Mouse (Mus musculus): ENCODE measurements around the gene Ptprm. TPM values are rescaled to one million over a fixed set of nuclear protein-coding genes. Genes with fewer than 3 reads are reported as not detected.

Ptprm gene
- polyA plus RNA-seq, 1 experiment from 2014 or later: 12.6 TPM

DNA sequence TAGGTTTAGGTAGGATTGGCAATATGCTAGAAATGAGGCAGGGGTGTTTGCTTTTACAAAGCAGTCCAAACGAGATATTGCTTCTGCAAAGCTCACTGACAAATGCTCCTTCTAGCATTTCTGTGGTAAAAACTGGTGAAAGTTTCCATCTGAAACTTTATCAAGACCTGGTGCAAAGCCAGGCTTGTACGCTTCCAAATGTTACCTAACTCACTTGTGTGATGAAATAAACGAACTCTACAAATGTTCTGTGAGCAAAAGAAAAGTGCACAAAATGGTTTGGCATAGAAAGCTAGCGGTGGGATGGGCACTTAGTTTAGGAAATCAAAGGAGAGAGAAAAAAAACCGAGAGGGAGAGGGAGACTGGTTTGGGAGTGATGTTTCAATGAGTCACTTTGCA, 544.5 kb downstream of the Ptprm start:
- no peaks in the 10 kb centered on the region for H3K9me3 ChIP-seq
- WGBS: 78% methylated on average over 5 of the region's 5 CpGs
- DNase-seq (ENCODE audit: low spot score): no peak

DNA sequence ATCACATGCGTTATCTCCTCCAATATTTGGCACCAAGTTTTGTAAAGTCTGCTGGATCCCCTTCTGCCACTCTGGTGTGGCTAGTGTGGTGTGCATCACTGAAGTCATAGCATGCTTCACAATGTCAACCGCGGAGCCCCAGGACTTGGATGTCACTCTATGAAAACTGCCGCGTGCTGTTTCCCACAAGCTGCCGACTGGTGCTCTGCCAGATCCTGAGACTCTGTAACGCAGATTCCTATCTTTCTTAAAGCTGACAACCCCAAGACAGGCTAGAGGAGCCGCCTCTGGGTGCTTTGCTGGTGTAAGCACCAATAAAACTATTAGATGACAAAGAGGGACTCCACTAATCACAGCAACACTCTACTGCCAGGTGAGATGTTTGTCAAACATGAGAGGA, 546.1 kb downstream of the Ptprm start:
- WGBS: 86% methylated on average over 8 of the region's 8 CpGs
- H3K9me3 ChIP-seq: no peaks in the 10 kb centered on the region
- no peak for DNase-seq (ENCODE audit: low spot score)
- no peaks in the 10 kb centered on the region for H3K4me1 ChIP-seq
- H3K36me3 ChIP-seq: no peaks in the 10 kb centered on the region
- no peak overlapping the region for H3K4me3 ChIP-seq
- no peak overlapping the region for H3K27ac ChIP-seq
- H3K27me3 ChIP-seq (ENCODE audit: insufficient read depth, poor library complexity, severe bottlenecking): no peaks in the 10 kb centered on the region

More for the DNA sequence above, 544.5 kb downstream of the Ptprm start:
- Histone ChIP-seq H3K4me3 (no peak overlapping the region), H3K27me3 (ENCODE audit: insufficient read depth, poor library complexity, severe bottlenecking) (no peaks in the 10 kb centered on the region), H3K27ac (no peak overlapping the region), H3K4me1 (no peaks in the 10 kb centered on the region), H3K36me3 (no peaks in the 10 kb centered on the region)

DNA sequence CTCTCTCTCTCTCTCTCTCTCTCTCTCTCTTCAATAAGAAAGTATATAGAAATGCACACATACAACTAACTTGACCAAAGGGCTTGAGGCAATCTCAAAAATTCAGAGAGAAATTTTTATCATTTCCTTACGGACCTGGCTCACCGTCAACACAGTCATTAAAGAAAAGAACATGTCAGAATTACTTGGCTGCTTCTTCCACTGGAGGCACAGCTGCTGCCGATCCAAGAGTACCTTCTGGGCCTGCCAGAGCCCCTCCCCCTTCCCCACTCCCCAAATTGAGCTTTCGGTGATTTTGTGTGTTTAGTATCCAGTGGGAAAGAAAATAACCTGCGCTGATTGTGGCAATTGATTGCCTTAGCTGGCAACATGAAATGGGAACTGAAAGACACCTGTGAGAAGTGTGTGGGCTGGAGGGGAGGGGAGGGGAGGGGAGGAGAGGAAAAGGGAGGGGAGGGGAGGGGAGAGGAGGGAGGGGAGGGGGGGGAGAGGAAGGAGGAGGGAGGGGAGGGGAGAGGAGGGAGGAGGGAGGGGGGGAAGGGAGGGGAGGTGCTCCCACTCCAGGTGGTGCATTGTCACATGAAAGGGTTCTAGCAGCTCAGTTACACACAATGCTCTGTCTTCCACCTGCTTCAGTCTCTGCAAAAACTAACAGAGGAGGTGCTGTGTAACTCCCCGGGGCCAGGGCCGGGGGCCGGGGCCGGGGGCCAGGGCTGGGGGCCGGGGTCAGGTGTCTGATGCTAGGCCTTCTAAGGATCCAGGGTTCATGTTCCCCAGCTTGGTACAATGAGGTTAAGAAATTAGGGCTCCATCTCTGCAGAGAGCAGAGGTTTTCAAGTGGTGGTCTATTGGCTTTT, 552.2 kb downstream of the Ptprm start:
- 65% methylated on average over 10 of the region's 10 CpGs for WGBS
- H3K27me3 ChIP-seq (ENCODE audit: insufficient read depth, poor library complexity, severe bottlenecking): no peaks in the 10 kb centered on the region
- DNase-seq (ENCODE audit: low spot score): no peak
- no peaks in the 10 kb centered on the region for H3K36me3 ChIP-seq
- no peaks in the 10 kb centered on the region for H3K9me3 ChIP-seq
- H3K4me1 ChIP-seq: no peaks in the 10 kb centered on the region
- no peak overlapping the region for H3K4me3 ChIP-seq
- no peak overlapping the region for H3K27ac ChIP-seq

DNA sequence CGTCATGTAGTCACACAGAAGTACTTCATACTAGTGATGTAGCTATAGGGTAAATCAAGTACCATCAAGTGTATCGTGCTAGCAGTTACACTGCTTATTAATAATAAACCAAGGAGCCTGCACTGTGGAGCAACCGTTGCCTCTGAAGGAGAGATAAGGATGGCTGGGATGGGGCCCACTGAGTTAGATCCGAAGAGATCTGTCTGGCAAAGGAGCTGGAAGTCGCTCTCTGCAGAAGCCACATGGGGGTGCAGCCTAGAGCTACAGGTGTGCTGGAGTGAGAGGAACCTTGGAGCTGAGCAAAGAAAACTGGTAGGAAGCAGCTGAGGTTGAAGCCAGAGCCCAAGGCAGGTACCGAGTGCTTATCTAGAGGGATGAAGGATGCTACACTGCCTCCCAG, 554.0 kb downstream of the Ptprm start:
- no peak for DNase-seq (ENCODE audit: low spot score)
- Histone ChIP-seq H3K36me3 (no peaks in the 10 kb centered on the region), H3K27me3 (ENCODE audit: insufficient read depth, poor library complexity, severe bottlenecking) (no peaks in the 10 kb centered on the region), H3K4me3 (no peak overlapping the region), H3K27ac (no peak overlapping the region), H3K4me1 (no peaks in the 10 kb centered on the region), H3K9me3 (no peaks in the 10 kb centered on the region)
- WGBS: 78% methylated on average over 6 of the region's 6 CpGs

DNA sequence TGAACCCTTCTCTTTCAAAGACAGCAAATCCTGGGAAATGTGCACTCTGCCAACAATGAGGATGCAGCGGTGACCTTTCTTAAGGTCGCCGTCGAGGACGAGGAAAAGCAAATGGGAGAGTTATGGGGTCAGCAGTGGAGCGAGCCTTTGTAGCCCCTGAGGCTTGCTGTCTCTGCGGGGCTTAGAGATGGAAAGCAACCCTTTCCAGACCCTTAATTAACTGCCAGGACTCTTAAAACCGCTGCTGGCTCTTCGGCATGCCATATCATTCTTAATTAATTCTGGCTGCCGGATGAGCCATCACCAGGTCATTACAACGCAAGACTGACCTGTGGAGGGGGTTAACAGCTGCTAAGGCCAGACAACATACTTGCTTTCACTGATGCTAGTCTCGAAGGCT, 568.1 kb downstream of the Ptprm start:
- no peaks in the 10 kb centered on the region for H3K27me3 ChIP-seq (ENCODE audit: insufficient read depth, poor library complexity, severe bottlenecking)
- H3K4me3 ChIP-seq: no peak overlapping the region
- no peaks in the 10 kb centered on the region for H3K36me3 ChIP-seq
- no peak for DNase-seq (ENCODE audit: low spot score)
- no peaks in the 10 kb centered on the region for H3K9me3 ChIP-seq
- WGBS: 67% methylated on average over 12 of the region's 12 CpGs
- H3K4me1 ChIP-seq: peaks cover 14% of the 10 kb centered on the region
- no peak overlapping the region for H3K27ac ChIP-seq

DNA sequence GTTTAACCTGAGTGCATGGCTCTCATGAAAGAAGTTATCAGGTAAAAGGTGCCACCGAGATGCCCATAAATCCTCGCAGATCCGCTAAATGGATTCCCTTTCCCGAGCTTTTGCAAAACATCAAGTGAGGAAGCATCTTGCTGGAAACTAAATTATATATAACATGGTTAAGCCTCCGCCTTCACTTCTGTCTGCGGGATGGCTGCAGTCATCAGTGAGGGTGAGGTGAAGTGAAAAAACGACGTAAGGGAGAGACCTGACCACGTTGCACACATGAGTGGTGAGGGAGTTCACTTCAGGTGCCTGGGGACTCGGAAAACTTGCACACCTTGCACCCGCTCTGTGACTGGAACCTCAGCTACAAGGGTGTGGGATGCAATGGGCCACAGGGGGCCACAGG, 568.7 kb downstream of the Ptprm start:
- Histone ChIP-seq H3K9me3 (no peaks in the 10 kb centered on the region), H3K27me3 (ENCODE audit: insufficient read depth, poor library complexity, severe bottlenecking) (no peaks in the 10 kb centered on the region), H3K36me3 (no peaks in the 10 kb centered on the region), H3K4me1 (peaks cover 14% of the 10 kb centered on the region), H3K4me3 (no peak overlapping the region), H3K27ac (no peak overlapping the region)
- 84% methylated on average over 11 of the region's 11 CpGs for WGBS
- DNase-seq (ENCODE audit: low spot score): no peak

DNA sequence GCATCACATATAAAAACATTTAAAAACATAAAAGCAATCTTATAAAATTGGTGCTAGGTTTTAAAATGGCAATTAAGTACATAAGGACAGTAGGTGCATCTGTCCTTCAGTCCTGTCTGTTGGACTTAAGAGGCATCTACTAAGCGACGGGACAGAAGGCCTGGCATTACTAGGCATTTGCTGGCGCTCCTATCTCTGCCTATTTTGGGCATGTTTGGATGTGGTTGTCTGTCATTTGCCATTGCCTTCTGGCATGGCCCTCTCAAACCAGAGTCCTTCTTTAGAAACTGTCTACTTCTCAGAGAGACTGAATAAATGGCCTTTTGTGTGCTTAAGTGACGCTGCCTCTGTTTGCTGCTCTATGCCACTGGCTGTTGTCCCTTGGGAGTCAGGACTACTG, 570.7 kb downstream of the Ptprm start:
- Histone ChIP-seq H3K4me1 (peaks cover 14% of the 10 kb centered on the region), H3K27ac (no peak overlapping the region), H3K4me3 (no peak overlapping the region), H3K9me3 (no peaks in the 10 kb centered on the region), H3K36me3 (no peaks in the 10 kb centered on the region), H3K27me3 (ENCODE audit: insufficient read depth, poor library complexity, severe bottlenecking) (no peaks in the 10 kb centered on the region)
- no peak for DNase-seq (ENCODE audit: low spot score)
- 56% methylated on average over 4 of the region's 4 CpGs for WGBS

DNA sequence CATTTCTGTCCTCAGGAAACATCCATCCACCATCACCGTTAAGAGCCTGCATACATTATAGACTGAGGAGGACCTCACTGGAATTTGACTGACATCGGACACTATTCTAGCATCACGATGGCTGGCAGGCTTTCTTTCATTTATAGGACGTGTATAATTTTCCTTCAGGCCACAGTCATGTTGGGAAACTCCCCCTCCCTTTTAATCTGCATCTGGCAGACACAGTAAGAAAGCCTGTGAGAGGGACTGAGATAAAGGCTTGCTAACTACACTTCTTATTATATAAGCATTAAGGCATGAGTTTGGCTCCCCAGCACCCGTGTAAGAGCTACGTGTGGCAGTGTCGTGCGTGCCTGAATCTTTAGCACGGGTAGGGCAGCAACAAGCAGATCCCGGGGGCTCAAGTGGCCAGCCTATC, 571.2 kb downstream of the Ptprm start:
- 66% methylated on average over 10 of the region's 10 CpGs for WGBS
- H3K9me3 ChIP-seq: no peaks in the 10 kb centered on the region
- H3K36me3 ChIP-seq: no peaks in the 10 kb centered on the region
- H3K4me3 ChIP-seq: no peak overlapping the region
- no peak for DNase-seq (ENCODE audit: low spot score)
- peaks cover 14% of the 10 kb centered on the region for H3K4me1 ChIP-seq
- no peaks in the 10 kb centered on the region for H3K27me3 ChIP-seq (ENCODE audit: insufficient read depth, poor library complexity, severe bottlenecking)
- no peak overlapping the region for H3K27ac ChIP-seq

DNA sequence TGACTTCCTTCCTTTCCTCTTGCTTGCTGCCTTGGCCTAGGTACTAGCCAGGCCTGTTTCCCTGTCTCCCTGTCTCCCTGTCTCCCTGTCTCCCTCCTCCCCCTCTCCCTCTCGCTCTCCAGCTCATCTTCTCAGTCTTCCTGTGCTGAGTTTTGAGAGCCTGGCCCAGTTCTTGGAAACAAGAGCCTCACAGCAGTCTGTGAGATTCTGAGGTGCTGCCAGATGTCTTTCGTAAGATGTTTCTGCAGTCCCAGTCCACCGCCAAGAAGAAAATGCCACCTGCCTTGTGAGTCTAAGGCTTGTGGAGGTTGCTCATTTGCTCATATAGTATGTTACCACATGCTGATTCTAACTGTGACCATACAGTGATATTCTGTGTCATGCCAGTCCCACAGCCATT, 572.3 kb downstream of the Ptprm start:
- Histone ChIP-seq H3K27me3 (ENCODE audit: insufficient read depth, poor library complexity, severe bottlenecking) (no peaks in the 10 kb centered on the region), H3K27ac (no peak overlapping the region), H3K4me1 (peaks cover 14% of the 10 kb centered on the region), H3K36me3 (no peaks in the 10 kb centered on the region), H3K4me3 (no peak overlapping the region), H3K9me3 (no peaks in the 10 kb centered on the region)
- DNase-seq (ENCODE audit: low spot score): no peak
- WGBS: 81% methylated on average over 3 of the region's 3 CpGs

DNA sequence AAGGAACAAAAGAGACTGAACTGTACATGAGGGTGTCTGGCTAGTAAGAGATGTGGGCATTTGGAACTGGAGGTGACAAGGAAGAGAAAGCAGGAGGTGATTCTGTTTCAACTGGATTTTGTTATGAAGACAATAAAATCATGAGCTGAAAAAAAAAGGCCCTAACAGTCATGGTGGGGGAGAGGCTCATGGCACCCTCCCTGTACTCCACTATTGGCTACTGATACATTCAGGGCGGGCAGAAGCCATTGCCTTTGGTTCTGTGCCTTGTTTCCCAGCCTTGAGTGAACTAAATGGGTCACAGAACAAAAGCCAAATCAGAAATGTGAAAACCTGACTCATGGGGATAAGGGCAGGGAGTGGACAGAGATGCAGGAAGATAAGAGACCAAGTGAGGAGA, 575.2 kb downstream of the Ptprm start:
- H3K4me1 ChIP-seq: peaks cover 11% of the 10 kb centered on the region
- no peaks in the 10 kb centered on the region for H3K36me3 ChIP-seq
- WGBS: 91% methylated on average over 1 of the region's 1 CpGs
- H3K9me3 ChIP-seq: no peaks in the 10 kb centered on the region
- DNase-seq (ENCODE audit: low spot score): no peak
- H3K4me3 ChIP-seq: no peak overlapping the region
- no peak overlapping the region for H3K27ac ChIP-seq
- no peaks in the 10 kb centered on the region for H3K27me3 ChIP-seq (ENCODE audit: insufficient read depth, poor library complexity, severe bottlenecking)

DNA sequence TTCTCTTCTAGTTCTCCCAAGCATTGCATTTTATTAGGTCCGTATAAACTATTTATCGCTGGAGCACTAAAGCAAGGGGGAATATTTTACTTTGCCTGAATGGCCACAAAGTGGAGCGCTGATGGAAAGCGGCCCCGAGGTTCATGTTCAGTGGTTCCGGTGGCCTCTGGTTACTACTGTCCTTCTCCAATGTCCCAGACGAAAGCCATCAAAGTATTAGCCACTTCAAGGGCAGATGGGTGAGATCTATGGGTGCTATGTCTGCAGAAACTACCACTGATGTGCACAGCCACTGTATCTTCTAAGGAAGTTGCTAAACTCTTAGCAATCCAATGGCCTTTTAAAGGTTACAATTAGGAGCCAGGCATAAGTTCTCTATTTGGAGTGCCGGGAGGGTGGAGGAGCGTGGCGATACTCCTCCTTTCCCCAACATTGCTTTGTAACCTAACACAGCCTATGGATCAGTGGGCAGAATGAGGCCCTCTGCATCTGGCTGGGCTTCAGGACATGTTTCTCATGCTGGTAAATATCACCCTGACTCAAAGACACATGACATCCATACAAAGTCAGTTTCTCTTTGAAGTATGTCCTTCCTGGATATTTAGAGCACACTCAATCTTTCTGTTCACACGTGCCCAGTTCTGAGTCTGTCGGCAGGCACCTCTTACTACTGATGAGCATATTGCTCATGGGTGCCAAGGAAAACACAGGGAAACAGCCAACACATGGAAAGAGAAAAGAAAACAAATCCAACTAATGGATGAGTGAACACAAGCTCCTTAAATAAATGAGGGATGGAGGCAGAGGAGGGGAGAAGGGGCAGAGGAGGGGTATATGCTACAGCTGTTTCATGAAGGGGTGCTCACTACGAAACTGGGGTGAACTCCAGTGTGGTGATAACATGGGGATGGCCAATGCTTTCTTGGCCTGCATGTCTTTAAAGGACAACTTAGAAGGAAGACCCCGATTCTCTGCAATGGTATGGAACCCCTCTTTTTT, 584.6 kb downstream of the Ptprm start:
- H3K36me3 ChIP-seq: no peaks in the 10 kb centered on the region
- no peaks in the 10 kb centered on the region for H3K9me3 ChIP-seq
- DNase-seq (ENCODE audit: low spot score): no peak
- no peak overlapping the region for H3K4me3 ChIP-seq
- peaks cover 7% of the 10 kb centered on the region; the same call in 1 of the 2 replicates for H3K4me1 ChIP-seq
- WGBS: 84% methylated on average over 14 of the region's 14 CpGs
- no peaks in the 10 kb centered on the region for H3K27me3 ChIP-seq (ENCODE audit: insufficient read depth, poor library complexity, severe bottlenecking)
- no peak overlapping the region for H3K27ac ChIP-seq

DNA sequence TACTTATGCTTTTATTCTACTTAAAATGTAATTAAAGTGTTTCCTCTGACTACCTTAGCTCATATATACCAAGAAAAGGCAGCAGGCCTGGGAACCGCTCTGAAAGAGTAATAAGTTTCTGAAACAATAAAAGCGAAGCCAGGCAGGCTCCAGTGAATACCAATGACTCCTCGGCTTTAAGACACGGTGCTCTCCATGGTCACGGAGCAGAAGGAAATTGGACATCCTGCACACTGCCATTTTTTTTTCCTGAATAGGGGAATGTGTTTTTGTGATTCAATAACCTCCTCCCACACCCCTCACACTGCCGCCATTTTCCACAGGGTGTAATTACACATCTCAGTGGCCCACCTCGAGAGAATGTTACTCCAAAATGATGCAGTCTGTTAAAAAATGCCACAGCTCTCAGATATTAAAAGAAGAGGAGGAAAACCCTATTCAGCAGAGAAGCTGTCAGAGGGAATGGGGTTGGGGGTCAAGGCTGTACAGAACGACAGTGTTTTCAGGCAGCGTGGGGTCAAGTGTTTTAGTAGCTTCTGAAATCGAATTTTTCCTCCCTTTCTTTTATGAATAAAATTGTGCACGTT, 585.5 kb downstream of the Ptprm start:
- no peaks in the 10 kb centered on the region for H3K36me3 ChIP-seq
- 80% methylated on average over 11 of the region's 11 CpGs for WGBS
- no peak for DNase-seq (ENCODE audit: low spot score)

More for the DNA sequence above, 585.5 kb downstream of the Ptprm start:
- no peak overlapping the region for H3K27ac ChIP-seq
- H3K9me3 ChIP-seq: no peaks in the 10 kb centered on the region
- no peaks in the 10 kb centered on the region for H3K27me3 ChIP-seq (ENCODE audit: insufficient read depth, poor library complexity, severe bottlenecking)
- H3K4me1 ChIP-seq: peaks cover 7% of the 10 kb centered on the region; the same call in 1 of the 2 replicates
- no peak overlapping the region for H3K4me3 ChIP-seq
